Mouse (Mus musculus) mature B cell (primary cell): Measurements from ENCODE around the gene Sdk1.

ENCODE experiments used
- in situ Hi-C: fragments of 300-500 bp; cut with MboI; formaldehyde crosslinking; loops from 2 replicates; pipeline ENCODE4 v1.14.3; 2019

Sdk1 gene

GRCm38 (mm10) chr5:141240841-141241543 lies at the start of gene Sdk1:
Gene Sdk1 (plus strand): TSS chr5:141241490.
- in situ Hi-C loops, result no loop called here

DNA sequence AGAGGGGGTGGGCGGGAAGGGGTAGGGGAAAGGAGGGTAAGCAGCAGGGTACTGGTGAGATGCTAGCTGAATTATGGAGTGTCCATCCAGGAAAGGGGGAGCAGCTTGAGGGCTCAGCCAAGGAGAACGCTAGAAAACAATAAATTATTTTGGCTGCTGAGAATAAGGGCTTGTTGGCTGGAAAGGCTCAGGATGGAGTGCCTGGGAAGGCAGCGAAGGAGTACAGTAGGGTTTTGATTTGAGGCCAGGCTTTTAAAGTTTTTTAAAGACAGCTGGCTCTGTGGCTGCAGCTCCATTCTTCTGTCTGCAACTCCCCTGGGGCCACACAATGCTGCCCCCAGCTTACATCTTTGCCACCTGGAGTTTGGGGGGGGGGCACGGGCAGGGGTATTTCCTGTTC lies 44.0 kb upstream of the Sdk1 start:
- in situ Hi-C loops, result no loop called here

DNA sequence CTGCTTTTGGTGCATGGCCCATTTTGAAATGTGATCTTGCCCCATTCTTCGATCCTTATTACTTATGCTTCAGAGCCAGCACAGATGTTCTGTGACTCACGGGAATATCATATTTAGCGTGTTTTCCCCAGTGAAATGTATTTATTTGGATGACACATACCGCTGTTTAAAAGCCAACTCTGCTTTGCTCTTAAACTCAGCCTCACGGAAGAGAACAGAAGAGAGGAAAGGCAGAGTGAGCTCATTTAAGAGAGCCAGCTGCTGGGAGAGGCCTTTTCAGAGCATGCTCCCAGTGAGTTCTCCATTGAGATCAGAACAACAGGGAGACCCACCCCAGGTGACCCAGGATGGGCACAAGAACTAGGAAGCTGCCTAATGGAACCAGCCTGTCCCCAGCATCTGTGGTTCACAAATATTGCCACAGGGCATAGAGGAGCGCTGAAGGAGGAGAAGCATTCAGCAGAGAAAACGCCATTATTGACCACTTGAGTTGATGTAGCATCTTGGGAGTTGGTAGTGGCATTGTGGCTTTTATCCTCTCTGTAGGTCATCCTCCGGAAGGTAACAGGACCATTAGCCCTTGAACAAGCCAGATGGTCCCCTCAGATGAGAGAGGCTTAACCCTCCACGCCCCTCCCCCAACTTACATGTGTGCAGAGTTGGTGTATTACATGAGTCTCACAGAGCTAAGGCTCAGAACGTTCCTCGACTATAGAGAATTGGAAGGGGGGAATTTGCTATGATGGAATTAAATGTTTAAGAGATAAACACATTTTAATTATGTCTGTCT lies 38.8 kb upstream of the Sdk1 start:
- in situ Hi-C loops, result no loop called here

DNA sequence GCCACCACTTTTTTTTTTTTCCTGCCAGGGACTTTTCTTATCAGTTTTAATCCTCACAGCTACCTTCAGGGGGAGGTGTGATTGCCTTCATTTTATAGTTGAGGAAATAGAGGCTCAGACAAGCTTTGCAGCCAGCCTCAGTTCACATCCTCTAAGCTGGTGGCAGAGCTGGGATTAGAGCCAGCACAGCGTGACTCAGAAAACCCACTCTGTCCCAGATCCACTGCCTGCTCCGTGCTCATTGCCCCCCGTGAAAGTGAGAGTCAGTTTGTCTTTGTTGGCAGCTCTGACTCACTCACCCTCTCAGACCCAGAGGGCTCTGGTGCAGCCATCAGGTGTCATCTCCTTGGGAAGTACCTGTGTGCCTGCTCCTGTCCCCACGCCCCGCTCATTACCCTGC lies 34.2 kb upstream of the Sdk1 start:
- in situ Hi-C loops, result no loop called here

DNA sequence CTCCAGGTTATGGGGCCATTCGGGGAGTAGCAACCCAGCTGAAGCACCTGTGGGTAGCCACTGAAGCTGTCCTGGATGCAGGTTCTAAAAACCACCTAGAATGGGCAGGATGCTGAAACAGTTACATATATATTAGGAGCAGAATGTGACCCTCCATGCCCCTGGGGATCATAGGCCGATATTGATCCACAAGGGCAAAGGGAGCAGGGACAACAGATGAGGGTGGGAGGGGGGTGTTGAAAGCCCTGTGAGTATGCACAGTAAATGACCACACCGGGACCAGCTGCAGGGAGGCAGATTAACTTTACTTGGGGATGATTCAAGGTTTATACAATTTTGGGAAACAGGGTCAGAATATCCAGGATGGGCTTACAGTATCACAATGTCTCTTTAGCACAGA lies 16.0 kb upstream of the Sdk1 start:
- in situ Hi-C loops, result no loop called here

- in situ Hi-C loops, result no loop called here
Measured at GRCm38 (mm10) chr5:141234326-141234725, 7.0 kb upstream of the Sdk1 start.

DNA sequence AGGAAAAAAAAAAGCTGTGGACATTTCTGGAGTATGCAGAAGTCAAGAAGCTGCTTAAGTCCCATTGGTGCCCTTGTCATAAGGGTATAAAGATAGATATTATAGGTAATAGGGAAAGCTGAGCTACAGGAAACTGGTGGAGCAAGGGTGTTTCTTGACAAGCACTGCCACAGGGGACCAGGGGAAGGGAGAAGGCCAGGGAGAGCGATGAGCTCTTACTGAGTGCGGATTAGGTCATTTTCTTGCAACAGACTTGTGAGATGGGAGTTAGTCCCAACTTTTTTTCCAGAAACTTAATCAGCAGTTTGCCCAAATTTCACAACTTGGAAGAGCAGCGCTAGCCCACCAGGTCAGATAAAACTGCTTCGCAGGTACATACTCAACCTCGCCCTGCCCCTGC lies 1.9 kb upstream of the Sdk1 start:
- in situ Hi-C loops, result no loop called here

- in situ Hi-C loops, result no loop called here
Measured at GRCm38 (mm10) chr5:141240441-141240840, 849 bp upstream of the Sdk1 start.

GRCm38 (mm10) chr5:141241645-141242284 lies 475 bp downstream of the Sdk1 start:
- in situ Hi-C loops, result no loop called here

DNA sequence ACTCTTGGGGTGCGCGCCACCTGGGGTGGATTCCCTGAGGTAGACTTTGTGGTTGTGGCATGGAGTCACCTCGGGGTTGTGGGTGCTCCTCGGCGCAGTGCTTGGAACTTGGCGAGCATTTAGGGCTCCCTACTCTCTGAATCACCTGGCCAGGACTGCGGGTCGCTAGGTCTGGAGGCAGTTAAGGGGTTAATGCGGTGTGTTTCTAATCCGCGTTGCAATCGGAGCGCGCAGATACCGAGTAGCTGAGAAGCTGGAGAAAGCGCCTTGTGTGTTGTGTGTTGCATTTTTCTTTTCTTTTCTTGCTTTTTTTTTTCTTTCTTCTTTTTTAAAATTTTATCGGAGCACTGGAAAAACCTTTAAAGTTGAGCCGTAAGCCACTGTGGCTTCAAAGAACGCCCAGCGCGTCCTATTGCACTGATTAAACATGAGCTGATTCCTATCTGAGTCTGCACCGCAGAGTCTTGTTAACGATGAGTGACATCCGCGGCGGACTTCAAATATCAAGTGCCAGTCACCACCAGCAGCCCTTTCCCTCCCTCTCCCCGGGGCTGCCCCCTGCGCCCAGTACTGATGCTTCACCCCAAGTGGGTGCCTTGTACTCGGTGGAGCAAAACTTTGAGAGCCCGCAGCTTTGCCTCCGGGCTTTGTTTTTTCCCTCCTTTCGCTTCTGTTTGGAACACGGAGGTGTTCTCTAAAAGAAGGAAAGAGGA lies 2.1 kb downstream of the Sdk1 start:
- in situ Hi-C loops, result no loop called here

DNA sequence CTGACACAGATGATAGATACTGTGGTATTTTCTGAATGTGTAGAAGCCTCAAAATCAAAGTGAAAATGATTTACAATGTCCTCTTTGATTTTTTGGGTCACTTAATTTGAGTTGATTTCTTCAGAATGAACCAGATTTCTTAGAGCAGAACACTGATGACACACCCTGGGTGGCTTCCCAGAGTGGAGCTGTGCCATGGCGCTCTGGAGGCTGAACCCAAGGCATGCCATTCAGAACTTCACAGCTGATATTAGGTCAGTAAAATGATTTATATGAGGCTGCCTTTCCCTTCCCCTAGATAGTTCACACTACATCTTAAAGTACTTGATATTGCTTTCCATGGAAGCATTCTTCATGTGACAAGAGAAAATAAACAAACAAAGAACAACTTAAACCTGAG lies 23.0 kb downstream of the Sdk1 start:
- in situ Hi-C loops, result no loop called here

DNA sequence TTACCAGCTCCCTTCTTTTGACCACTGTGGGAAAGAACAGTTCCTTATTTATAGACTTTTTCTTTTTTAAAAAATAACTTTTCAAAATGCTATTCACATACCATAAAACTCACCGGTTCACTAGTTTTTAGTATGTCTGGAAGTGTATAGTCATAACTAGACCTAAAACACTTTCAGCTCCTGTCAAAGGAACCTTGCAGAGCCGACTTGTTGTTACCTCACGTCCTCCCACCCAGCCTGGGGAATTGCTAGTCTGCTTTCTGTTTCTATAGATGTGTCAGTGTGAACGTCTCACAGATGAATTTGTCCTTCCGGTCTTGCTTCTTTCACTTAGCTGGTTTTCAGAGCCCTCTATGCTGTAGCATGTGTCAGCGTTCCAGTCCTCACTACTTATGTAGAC lies 35.8 kb downstream of the Sdk1 start:
- in situ Hi-C loops, result no loop called here

DNA sequence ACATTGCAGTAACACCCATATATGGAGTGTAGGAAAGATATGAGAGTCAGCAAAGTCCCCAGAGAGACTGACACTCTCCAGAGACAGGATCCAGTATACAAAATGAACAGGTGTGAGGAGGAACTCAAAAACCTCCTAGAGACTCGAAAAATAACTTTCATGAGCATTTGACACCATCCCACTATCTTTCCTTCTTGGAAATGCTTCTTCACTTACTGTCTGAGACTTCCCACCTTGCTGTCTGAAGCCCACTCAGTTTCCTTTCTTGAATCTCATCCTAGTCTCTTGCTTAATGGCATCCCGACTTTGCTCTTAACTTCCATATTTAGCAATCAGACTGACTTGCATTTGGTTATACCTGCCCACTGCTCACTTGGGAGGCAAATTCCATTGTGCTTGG lies 40.5 kb downstream of the Sdk1 start:
- in situ Hi-C loops, result no loop called here

DNA sequence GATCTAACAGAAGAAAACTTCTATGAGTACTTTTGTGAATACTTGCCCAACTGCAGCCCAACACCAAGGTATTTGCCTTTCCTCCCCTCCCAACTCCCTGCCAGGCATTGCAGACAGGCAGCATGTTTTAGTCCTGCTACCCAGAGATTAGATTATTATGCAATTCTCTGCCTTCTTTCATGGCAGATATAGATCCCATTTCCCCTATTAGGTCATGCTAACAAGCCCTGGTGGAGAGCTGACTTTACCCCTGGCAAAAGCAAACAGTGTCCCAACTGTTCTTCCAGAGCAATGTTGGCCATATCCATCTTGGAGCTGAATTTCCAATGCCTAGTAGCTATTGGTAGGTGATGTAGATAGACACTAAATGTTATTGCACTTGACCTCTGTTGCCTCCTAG lies 48.3 kb downstream of the Sdk1 start:
- in situ Hi-C loops, result no loop called here

GRCm38 (mm10) chr5:141295240-141295639 lies 54.0 kb downstream of the Sdk1 start:
- in situ Hi-C loops, result no loop called here

DNA sequence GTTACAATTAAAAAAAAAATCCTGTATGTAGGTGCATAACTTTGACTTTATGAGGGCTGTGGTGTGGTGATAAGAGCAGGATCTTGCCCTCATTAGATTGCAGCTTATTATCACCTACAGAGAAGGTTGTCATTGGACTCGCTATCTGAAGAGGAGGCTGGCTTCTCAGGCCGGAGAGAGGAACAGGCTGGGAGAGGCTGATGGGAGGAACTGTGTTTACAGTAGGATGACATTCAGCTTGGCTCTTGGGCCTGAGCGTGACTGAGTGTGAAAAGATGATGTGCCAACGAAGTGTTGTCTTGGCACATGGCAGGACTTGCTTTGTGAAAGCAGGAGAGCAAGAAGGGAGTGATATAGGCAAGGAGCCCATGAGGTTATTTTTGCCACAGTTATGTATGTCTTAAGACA lies 61.0 kb downstream of the Sdk1 start:
- in situ Hi-C loops, result no loop called here

GRCm38 (mm10) chr5:141303746-141304145 lies 62.5 kb downstream of the Sdk1 start:
- in situ Hi-C loops, result no loop called here

- in situ Hi-C loops, result no loop called here
Measured at GRCm38 (mm10) chr5:141304706-141305105, 63.4 kb downstream of the Sdk1 start.

DNA sequence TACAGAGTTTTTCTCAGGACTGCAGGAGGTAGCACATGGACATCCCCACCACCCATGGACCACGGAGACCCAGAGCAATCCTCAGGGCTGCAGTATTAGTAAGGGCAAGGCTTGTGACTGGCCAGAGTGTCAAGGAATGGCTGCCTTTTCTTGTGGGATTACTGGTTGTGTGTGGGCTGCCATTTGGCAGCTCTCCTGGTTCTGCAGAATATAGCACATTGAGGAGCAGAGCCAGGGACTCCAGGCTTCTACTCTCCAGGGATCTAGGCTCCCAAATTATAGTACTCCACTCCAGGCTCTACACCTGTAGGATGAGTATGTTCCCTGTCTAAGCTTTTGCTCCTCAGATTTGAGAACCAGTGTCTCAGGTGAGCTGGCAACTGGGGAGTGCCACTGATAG lies 69.4 kb downstream of the Sdk1 start:
- in situ Hi-C loops, result no loop called here

GRCm38 (mm10) chr5:141311801-141312200 lies 70.5 kb downstream of the Sdk1 start:
- in situ Hi-C loops, result no loop called here

DNA sequence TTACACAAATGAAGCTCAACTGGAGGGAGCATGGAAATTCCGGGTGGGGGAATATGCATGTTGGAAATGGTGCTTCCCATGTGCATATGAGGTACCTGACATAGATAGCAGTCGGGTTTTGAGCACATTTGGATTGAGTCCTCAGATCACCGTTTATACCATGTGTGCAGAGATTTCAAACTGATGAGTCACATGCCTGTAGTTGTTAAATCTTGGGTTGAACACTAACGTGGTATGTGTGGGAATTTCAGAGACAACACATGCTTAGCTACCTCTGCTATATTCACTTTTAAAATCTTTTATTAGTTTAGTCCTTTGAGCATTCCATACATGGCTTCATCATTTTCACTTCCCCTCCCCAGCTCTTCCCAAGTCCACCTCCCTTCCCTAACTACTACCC lies 71.0 kb downstream of the Sdk1 start:
- in situ Hi-C loops, result no loop called here

DNA sequence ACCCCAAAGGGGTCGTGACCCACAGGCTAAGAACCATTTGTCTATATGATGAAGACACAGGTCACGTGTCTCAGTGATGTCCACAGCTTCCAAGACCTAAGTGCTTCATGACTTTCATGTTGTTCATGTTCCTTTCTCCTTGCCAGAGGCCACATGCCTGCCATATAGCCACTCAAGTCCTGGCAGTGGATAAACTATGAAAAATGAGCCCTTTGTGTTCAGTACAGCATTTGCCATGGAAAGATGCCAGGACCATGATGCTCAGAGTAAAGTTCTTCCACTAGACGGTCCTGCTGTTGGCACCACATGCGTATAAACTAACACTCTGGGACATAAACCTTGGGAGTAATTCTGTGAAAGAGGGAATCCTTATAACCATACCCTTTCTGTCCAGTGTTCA lies 75.8 kb downstream of the Sdk1 start:
- in situ Hi-C loops, result no loop called here
